Mouse (Mus musculus) ZHBTc4 (cell line): ENCODE measurements around the gene Entpd7.

ENCODE experiments used
- DNase-seq: peaks from one replicate; pipeline ENCODE4 v3.0.0-alpha.2; 2011; ENCODE audit warnings: low read depth, low spot score

The Entpd7 gene

GRCm38 (mm10) chr19:43689419-43690246, at the start of gene Entpd7:
Gene Entpd7 (plus strand): TSS chr19:43689672.
- peak; percentile 98 for DNase-seq

- no peak for DNase-seq
Measured at GRCm38 (mm10) chr19:43641833-43642232, 47.6 kb upstream of the Entpd7 start.

- peak; percentile 28 for DNase-seq
Measured at GRCm38 (mm10) chr19:43642843-43643242, 46.6 kb upstream of the Entpd7 start.

GRCm38 (mm10) chr19:43645508-43645907, 44.0 kb upstream of the Entpd7 start:
- no peak for DNase-seq

GRCm38 (mm10) chr19:43646852-43647251, 42.6 kb upstream of the Entpd7 start:
- DNase-seq: peak; percentile 25

GRCm38 (mm10) chr19:43647261-43647660, 42.2 kb upstream of the Entpd7 start:
- DNase-seq: no peak

GRCm38 (mm10) chr19:43648343-43648742, 41.1 kb upstream of the Entpd7 start:
- no peak for DNase-seq

GRCm38 (mm10) chr19:43651241-43651785, 38.2 kb upstream of the Entpd7 start:
- no peak for DNase-seq

- peak; percentile 90 for DNase-seq
Measured at GRCm38 (mm10) chr19:43655735-43656492, 33.6 kb upstream of the Entpd7 start.

GRCm38 (mm10) chr19:43659632-43660031, 29.8 kb upstream of the Entpd7 start:
- DNase-seq: no peak

GRCm38 (mm10) chr19:43660774-43661173, 28.7 kb upstream of the Entpd7 start:
- DNase-seq: no peak

GRCm38 (mm10) chr19:43662176-43662967, 27.1 kb upstream of the Entpd7 start:
- DNase-seq: peak; percentile 70

- no peak for DNase-seq
Measured at GRCm38 (mm10) chr19:43663471-43663870, 26.0 kb upstream of the Entpd7 start.

- peak; percentile 67 for DNase-seq
Measured at GRCm38 (mm10) chr19:43665441-43666048, 23.9 kb upstream of the Entpd7 start.

GRCm38 (mm10) chr19:43666661-43667429, 22.6 kb upstream of the Entpd7 start:
- DNase-seq: no peak

GRCm38 (mm10) chr19:43667430-43667809, 22.1 kb upstream of the Entpd7 start:
- DNase-seq: no peak

- peak; percentile 19 for DNase-seq
Measured at GRCm38 (mm10) chr19:43669136-43669759, 20.2 kb upstream of the Entpd7 start.

GRCm38 (mm10) chr19:43671054-43671453, 18.4 kb upstream of the Entpd7 start:
- no peak for DNase-seq

- no peak for DNase-seq
Measured at GRCm38 (mm10) chr19:43673513-43674315, 15.8 kb upstream of the Entpd7 start.
